Mouse (Mus musculus) megakaryocyte, embryonic 14.5 days (primary cell): ENCODE measurements around the gene Mcrs1. TPM values are rescaled to one million over a fixed set of nuclear protein-coding genes. Genes with fewer than 3 reads are reported as not detected.
A peak's percentile ranks its signal among the peaks of the same experiment; 100 is the strongest.

ENCODE experiments used
- H3K27me3 ChIP-seq: replicated peaks from 2 replicates; pipeline ENCODE3; 2012; ENCODE audit warnings: inconsistent platforms
- H3K36me3 ChIP-seq: replicated peaks from 2 replicates; pipeline ENCODE3; 2012; ENCODE audit warnings: low read length, inconsistent platforms, mixed read lengths
- H3K4me1 ChIP-seq: 2 replicates; pipeline ENCODE4 v1.6.1; 2012; ENCODE audit warnings: inconsistent platforms
- H3K4me3 ChIP-seq: replicated peaks from 2 replicates; pipeline ENCODE3; 2012; ENCODE audit warnings: moderate library complexity, mild to moderate bottlenecking, inconsistent platforms
- H3K9me3 ChIP-seq: 2 replicates; pipeline ENCODE4 v1.6.1; 2012; ENCODE audit warnings: inconsistent platforms
- FLI1 ChIP-seq: IDR thresholded peaks from 2 replicates; pipeline ENCODE4 v1.6.1; 2012; ENCODE audit warnings: low read length, inconsistent platforms, mixed read lengths
- GATA1 ChIP-seq: IDR thresholded peaks from 3 replicates; pipeline ENCODE4 v1.6.1; 2012; ENCODE audit warnings: mixed read lengths, low read length, inconsistent platforms, borderline replicate concordance
- polyA plus RNA-seq: library from polyadenylated mRNA; stranded (reverse); fragments of >175 nt; gene quantifications from 2 replicates; pipeline ENCODE4 v1.2.3, GENCODE M21; 2012; ENCODE audit warnings: low replicate concordance; ENCODE audit not compliant: insufficient read depth

The Mcrs1 gene
- polyA plus RNA-seq, 1 experiment = 57.0 TPM

DNA sequence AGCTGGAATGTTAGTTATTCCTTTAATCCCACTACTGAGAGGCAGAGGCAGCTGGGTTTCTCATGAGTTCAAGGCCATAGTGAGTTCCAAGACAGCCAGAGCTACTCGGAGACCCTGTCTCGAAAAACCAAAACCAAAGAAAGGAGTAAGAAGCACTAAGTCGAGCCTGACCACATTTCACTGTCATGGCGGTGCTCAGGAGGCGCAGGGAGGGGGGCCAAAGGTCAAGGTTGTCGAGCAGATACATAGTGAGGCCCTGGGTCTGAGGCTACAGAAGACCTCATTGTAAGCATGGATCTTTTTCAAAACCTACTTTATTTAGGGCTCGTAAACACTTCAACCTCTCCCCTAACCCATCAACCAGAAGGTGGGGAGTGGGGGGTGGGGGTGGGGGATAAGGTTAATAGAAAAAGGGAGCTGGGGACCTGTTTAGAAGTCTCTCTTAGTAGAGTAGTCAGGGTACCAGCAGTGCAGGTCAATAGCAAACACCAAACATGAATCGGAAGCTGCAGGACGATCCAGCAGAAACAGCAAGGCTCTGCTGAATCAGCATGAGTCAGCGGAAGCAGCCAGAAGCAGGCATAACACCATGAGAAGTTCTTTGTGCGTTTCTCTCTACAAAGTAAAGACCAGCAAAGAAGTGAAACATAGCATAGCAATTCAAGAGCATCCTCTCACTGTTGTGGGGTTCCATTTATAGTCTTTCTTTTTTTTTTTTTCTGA is 35.9 kb downstream of the Mcrs1 start:
- no peak for TF ChIP-seq GATA1
- TF ChIP-seq FLI1 = no peak
- Histone ChIP-seq H3K36me3 (peaks cover 28% of the 10 kb centered on the region), H3K9me3 (no peaks in the 10 kb centered on the region), H3K4me3 (peak overlapping the region; percentile 23), H3K27me3 (peaks cover 23% of the 10 kb centered on the region), H3K4me1 (peaks cover 16% of the 10 kb centered on the region)

- Histone ChIP-seq H3K4me3 (no peak overlapping the region), H3K9me3 (no peaks in the 10 kb centered on the region), H3K36me3 (peaks cover 37% of the 10 kb centered on the region), H3K4me1 (peaks cover 16% of the 10 kb centered on the region), H3K27me3 (peaks cover 16% of the 10 kb centered on the region)
- TF ChIP-seq FLI1 (no peak), GATA1 (no peak)
Measured at GRCm38 (mm10) chr15:99214941-99215340, 36.8 kb downstream of the Mcrs1 start.

DNA sequence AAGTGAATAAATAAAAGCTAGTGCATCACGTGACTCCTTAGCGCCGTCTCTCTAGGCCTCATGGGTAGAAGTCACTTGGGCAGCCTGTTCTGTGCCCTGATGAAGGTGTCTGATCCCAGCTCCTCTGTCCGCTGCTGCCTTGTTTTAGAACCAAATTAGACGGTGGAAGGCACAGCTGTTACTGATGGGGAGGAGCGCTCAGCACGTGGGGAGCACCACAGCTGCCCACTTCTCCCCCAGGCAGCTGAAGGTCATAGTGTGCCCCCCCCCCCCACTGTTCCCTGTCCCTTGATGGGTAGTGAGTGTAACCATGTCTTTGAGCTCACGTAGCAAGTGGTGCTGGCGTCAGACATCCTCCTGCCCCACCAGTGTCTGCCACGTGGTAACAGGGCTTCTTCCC is 38.6 kb downstream of the Mcrs1 start:
- Histone ChIP-seq H3K27me3 (peaks cover 4% of the 10 kb centered on the region), H3K9me3 (no peaks in the 10 kb centered on the region), H3K4me1 (peaks cover 16% of the 10 kb centered on the region), H3K36me3 (peaks cover 52% of the 10 kb centered on the region), H3K4me3 (no peak overlapping the region)
- TF ChIP-seq GATA1 = no peak
- no peak for TF ChIP-seq FLI1

- Histone ChIP-seq H3K4me1 (peaks cover 6% of the 10 kb centered on the region), H3K9me3 (no peaks in the 10 kb centered on the region), H3K27me3 (no peaks in the 10 kb centered on the region), H3K36me3 (peaks cover 55% of the 10 kb centered on the region), H3K4me3 (no peak overlapping the region)
- TF ChIP-seq GATA1 (no peak), FLI1 (no peak)
Measured at GRCm38 (mm10) chr15:99205959-99206358, 45.8 kb downstream of the Mcrs1 start.

GRCm38 (mm10) chr15:99198761-99199160 is 53.0 kb downstream of the Mcrs1 start:
- no peaks in the 10 kb centered on the region for H3K27me3 ChIP-seq
- H3K4me1 ChIP-seq = peaks cover 6% of the 10 kb centered on the region
- no peak overlapping the region for H3K4me3 ChIP-seq
- peaks cover 5% of the 10 kb centered on the region; the same call in 1 of the 2 replicates for H3K9me3 ChIP-seq
- TF ChIP-seq FLI1 (no peak), GATA1 (no peak)
- H3K36me3 ChIP-seq = peaks cover 20% of the 10 kb centered on the region

DNA sequence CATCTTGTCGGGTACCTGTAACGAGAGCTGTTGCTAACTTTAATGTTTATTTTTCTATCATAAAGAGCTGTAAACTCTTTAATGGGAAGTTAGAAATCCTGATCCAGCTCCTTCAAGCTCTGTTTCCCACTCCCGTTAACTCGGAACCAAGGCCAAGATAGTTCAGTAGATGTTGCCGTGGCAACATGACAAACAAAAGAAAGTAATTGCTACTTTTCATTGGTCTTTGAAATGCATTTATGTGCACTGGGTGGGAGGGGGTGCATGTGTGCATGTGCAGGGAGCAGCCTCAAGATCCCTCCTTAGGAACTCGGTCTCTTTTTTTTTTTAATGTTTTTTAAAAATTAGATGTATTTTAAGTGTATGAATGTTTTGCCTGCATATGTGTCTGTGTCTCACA is 56.7 kb downstream of the Mcrs1 start:
- Histone ChIP-seq H3K36me3 (peaks cover 32% of the 10 kb centered on the region), H3K27me3 (no peaks in the 10 kb centered on the region)
- no peak for TF ChIP-seq GATA1

DNA sequence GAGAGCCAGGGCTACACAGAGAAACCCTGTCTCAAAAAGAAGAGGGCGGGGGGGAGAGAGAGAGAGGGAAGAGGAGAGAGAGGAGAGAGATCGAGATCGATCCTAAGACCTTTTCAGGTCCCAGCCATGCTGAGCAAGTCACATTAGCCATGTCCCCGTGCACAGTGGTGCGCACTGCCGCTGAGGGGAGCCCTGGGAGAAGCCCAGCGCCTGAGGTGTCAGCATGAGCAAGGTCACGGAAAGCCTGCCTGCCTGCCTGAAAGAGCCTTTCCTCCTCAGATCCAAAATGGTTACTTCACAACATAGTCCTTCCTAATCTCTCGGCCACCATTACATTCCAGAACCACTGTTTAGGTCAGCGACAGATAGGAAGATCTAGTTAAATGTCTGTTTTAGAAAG is 57.4 kb downstream of the Mcrs1 start:
- TF ChIP-seq GATA1 = no peak
- TF ChIP-seq FLI1 = no peak
- H3K9me3 ChIP-seq = peaks cover 5% of the 10 kb centered on the region; the same call in 1 of the 2 replicates
- H3K4me3 ChIP-seq = no peak overlapping the region
- H3K4me1 ChIP-seq = no peaks in the 10 kb centered on the region
- H3K27me3 ChIP-seq = no peaks in the 10 kb centered on the region
- peaks cover 32% of the 10 kb centered on the region for H3K36me3 ChIP-seq

More for the DNA sequence above, 56.7 kb downstream of the Mcrs1 start:
- H3K4me1 ChIP-seq = no peaks in the 10 kb centered on the region
- peaks cover 5% of the 10 kb centered on the region; the same call in 1 of the 2 replicates for H3K9me3 ChIP-seq
- H3K4me3 ChIP-seq = no peak overlapping the region

Other genes starting within 250 kb of the Mcrs1 start
- gene Tuba1c, start 222.1 kb downstream of the Mcrs1 start, polyA plus RNA-seq = 62.0 and 103 TPM in 2 replicates
- not detected in 2 replicates for gene Prph, start 196.8 kb downstream of the Mcrs1 start, polyA plus RNA-seq
- gene Troap, start 177.4 kb downstream of the Mcrs1 start, polyA plus RNA-seq = 27.8 and 75.4 TPM in 2 replicates
- gene C1ql4, start 164.1 kb downstream of the Mcrs1 start, polyA plus RNA-seq = not detected in 2 replicates
- not detected in 2 replicates for gene Dnajc22, start 158.8 kb downstream of the Mcrs1 start, polyA plus RNA-seq
- 5.3 and 8.2 TPM in 2 replicates for gene Spats2, start 126.0 kb downstream of the Mcrs1 start, polyA plus RNA-seq
- not detected in 2 replicates for gene Kcnh3, start 27.1 kb downstream of the Mcrs1 start, polyA plus RNA-seq
- 14.7 and 16.8 TPM in 2 replicates for gene Prpf40b, start 43.1 kb upstream of the Mcrs1 start, polyA plus RNA-seq
- gene Fam186b, start 43.9 kb upstream of the Mcrs1 start, polyA plus RNA-seq = not detected in 2 replicates
- 4.4 and 6.8 TPM in 2 replicates for gene Fmnl3, start 118.5 kb upstream of the Mcrs1 start, polyA plus RNA-seq
- 206 and 441 TPM in 2 replicates for gene Tmbim6, start 140.9 kb upstream of the Mcrs1 start, polyA plus RNA-seq
- 13.8 and 16.8 TPM in 2 replicates for gene Nckap5l, start 205.8 kb upstream of the Mcrs1 start, polyA plus RNA-seq
- 3.8 and 10.2 TPM in 2 replicates for gene Bcdin3d, start 222.8 kb upstream of the Mcrs1 start, polyA plus RNA-seq